Mouse (Mus musculus) small intestine, adult 2 months (tissue): ENCODE results near the gene Mad1l1.

Experiments
- CTCF ChIP-seq: fragments of 200-500 bp; IDR thresholded peaks from 2 replicates; pipeline ENCODE4 v1.5.1; 2012; ENCODE audit warnings: low read depth, mild to moderate bottlenecking, control low read depth, inconsistent platforms, low read length, moderate library complexity, mixed read lengths; ENCODE audit not compliant: insufficient replicate concordance, insufficient read length; ENCODE audit errors: extremely low read depth
- POLR2A ChIP-seq: fragments of 200-500 bp; IDR thresholded peaks from 2 replicates; pipeline ENCODE4 v1.6.1; 2012; ENCODE audit warnings: low read depth, mild to moderate bottlenecking, control low read depth, inconsistent platforms, low read length, moderate library complexity

DNA sequence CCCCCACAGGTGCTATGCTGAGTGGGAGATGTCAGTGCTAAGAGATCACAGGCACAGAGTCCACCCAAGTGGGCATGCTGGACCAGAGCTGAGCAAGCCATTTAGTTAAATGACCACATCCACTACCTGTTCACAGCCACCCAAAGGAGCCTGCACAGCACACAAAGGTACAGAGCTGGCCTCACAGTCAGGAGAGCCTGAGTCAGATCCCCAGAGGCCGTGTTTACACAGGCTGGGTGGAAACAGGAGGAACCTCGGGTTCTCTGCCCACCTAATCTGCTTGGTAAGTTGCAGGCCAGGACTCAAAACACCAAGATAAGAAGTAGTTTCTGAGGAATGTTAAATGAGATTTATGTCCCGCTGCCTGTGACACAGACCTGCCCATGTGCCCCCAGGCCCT lies 211.3 kb downstream of the Mad1l1 start:
- TF ChIP-seq POLR2A, result no peak
- TF ChIP-seq CTCF, result no peak
